Mouse (Mus musculus): ENCODE results near the gene Rab3a.

Gene Rab3a

GRCm38 (mm10) chr8:70738211-70738610 lies 16.3 kb upstream of the Rab3a start:
- in situ Hi-C loops (cut with MboI, MseI) = loop anchor here (10.0 kb wide), 1 partner anchor 1307 kb away; the partner anchor contains the start of gene Olfr372

GRCm38 (mm10) chr8:70741661-70742060 lies 12.8 kb upstream of the Rab3a start:
- in situ Hi-C loops (cut with MboI, MseI) = no loop called here

- in situ Hi-C loops (cut with MboI, MseI) = no loop called here
Measured at GRCm38 (mm10) chr8:70742176-70742575, 12.3 kb upstream of the Rab3a start.

GRCm38 (mm10) chr8:70742981-70743655 lies 11.4 kb upstream of the Rab3a start:
- in situ Hi-C loops (cut with MboI, MseI) = no loop called here

- in situ Hi-C loops (cut with MboI, MseI) = no loop called here
Measured at GRCm38 (mm10) chr8:70743656-70744590, 10.6 kb upstream of the Rab3a start.

GRCm38 (mm10) chr8:70744806-70745205 lies 9.7 kb upstream of the Rab3a start:
- in situ Hi-C loops (cut with MboI, MseI) = loop anchor here (5.0 kb wide), 1 partner anchor 33 kb away; no protein-coding TSS in a partner anchor

- in situ Hi-C loops (cut with MboI, MseI) = loop anchor here (5.0 kb wide), 1 partner anchor 33 kb away; no protein-coding TSS in a partner anchor
Measured at GRCm38 (mm10) chr8:70745691-70746220, 8.7 kb upstream of the Rab3a start.

- in situ Hi-C loops (cut with MboI, MseI) = loop anchor here (5.0 kb wide), 1 partner anchor 34 kb away; no protein-coding TSS in a partner anchor
Measured at GRCm38 (mm10) chr8:70746676-70747075, 7.8 kb upstream of the Rab3a start.

GRCm38 (mm10) chr8:70747211-70747890 lies 7.1 kb upstream of the Rab3a start:
- in situ Hi-C loops (cut with MboI, MseI) = loop anchor here (5.0 kb wide), 1 partner anchor 35 kb away; no protein-coding TSS in a partner anchor

- in situ Hi-C loops (cut with MboI, MseI) = loop anchor here (5.0 kb wide), 1 partner anchor 36 kb away; no protein-coding TSS in a partner anchor
Measured at GRCm38 (mm10) chr8:70748246-70749096, 6.0 kb upstream of the Rab3a start.

GRCm38 (mm10) chr8:70749097-70749674 lies 5.3 kb upstream of the Rab3a start:
- in situ Hi-C loops (cut with MboI, MseI) = loop anchor here (5.0 kb wide), 1 partner anchor 37 kb away; no protein-coding TSS in a partner anchor

GRCm38 (mm10) chr8:70750128-70750680 lies 4.3 kb upstream of the Rab3a start:
- in situ Hi-C loops (cut with MboI, MseI) = loop anchor here (10.0 kb wide), 1 partner anchor 385 kb away; no protein-coding TSS in a partner anchor

GRCm38 (mm10) chr8:70752000-70752764 lies 2.3 kb upstream of the Rab3a start:
- in situ Hi-C loops (cut with MboI, MseI) = loop anchor here (10.0 kb wide), 1 partner anchor 387 kb away; no protein-coding TSS in a partner anchor

GRCm38 (mm10) chr8:70753151-70753550 lies 1.3 kb upstream of the Rab3a start:
- in situ Hi-C loops (cut with MboI, MseI) = loop anchor here (10.0 kb wide), 1 partner anchor 388 kb away; no protein-coding TSS in a partner anchor

GRCm38 (mm10) chr8:70754871-70755660 lies 587 bp downstream of the Rab3a start:
- in situ Hi-C loops (cut with MboI, MseI) = loop anchor here (10.0 kb wide), 1 partner anchor 390 kb away; no protein-coding TSS in a partner anchor

GRCm38 (mm10) chr8:70755661-70756475 lies 1.4 kb downstream of the Rab3a start:
- in situ Hi-C loops (cut with MboI, MseI) = loop anchor here (10.0 kb wide), 1 partner anchor 391 kb away; no protein-coding TSS in a partner anchor
